Mouse (Mus musculus) intestine, embryonic 16.5 days (tissue): ENCODE measurements at regions not wholly inside any gene's neighbourhood (a gene's known extent, or its start where the extent isn't known, plus 50 kb on each side); places are given as distances from the start of the nearest gene placed in this dataset.
A peak's percentile ranks its signal among the peaks of the same experiment; 100 is the strongest.

Source experiments
- ATAC-seq: fragments of 200-750 bp; cut with Nextera tagmentation; 2 replicates; pipeline ENCODE4 v1.8.0; 2017; ENCODE audit warnings: moderate TSS enrichment, moderate library complexity
- H3K27ac ChIP-seq: fragments of 300-500 bp; sonication (generic); 2 replicates; pipeline ENCODE4 v1.5.1; 2014; ENCODE audit warnings: mild to moderate bottlenecking, low read length
- H3K27me3 ChIP-seq: fragments of 300-500 bp; sonication (generic); replicated peaks from 2 replicates; pipeline ENCODE4 v1.6.1; 2014; ENCODE audit warnings: low read length, control low read depth, mixed read lengths; ENCODE audit not compliant: control insufficient read depth, insufficient read depth
- H3K36me3 ChIP-seq: fragments of 300-500 bp; sonication (generic); 2 replicates; pipeline ENCODE4 v1.6.1; 2014; ENCODE audit warnings: low read length, control low read depth; ENCODE audit not compliant: control insufficient read depth, insufficient read depth
- H3K4me1 ChIP-seq: fragments of 300-500 bp; sonication (generic); 2 replicates; pipeline ENCODE4 v1.6.1; 2014; ENCODE audit warnings: low read length, control low read depth, mixed read lengths; ENCODE audit not compliant: control insufficient read depth, insufficient read depth
- H3K4me2 ChIP-seq: fragments of 300-500 bp; sonication (generic); 2 replicates; pipeline ENCODE4 v1.6.1; 2014; ENCODE audit warnings: low read depth, low read length, control low read depth
- H3K4me3 ChIP-seq: fragments of 300-500 bp; sonication (generic); 2 replicates; pipeline ENCODE4 v1.5.1; 2014; ENCODE audit warnings: mild to moderate bottlenecking, low read length
- H3K9ac ChIP-seq: fragments of 300-500 bp; sonication (generic); 2 replicates; pipeline ENCODE4 v1.6.1; 2014; ENCODE audit warnings: low read depth, low read length
- H3K9me3 ChIP-seq: fragments of 300-500 bp; sonication (generic); 2 replicates; pipeline ENCODE4 v1.6.1; 2016; ENCODE audit warnings: low read length, control low read depth; ENCODE audit not compliant: control insufficient read depth
- WGBS: fragments of 180-500 bp; shearing (Covaris S2); extraction: QIAGEN DNeasy Blood & Tissue Kit; methylation state at CpG from one replicate; pipeline ENCODE4 v1.1.7; 2014; 5-methylcytosine and 5-hydroxymethylcytosine counted together

DNA sequence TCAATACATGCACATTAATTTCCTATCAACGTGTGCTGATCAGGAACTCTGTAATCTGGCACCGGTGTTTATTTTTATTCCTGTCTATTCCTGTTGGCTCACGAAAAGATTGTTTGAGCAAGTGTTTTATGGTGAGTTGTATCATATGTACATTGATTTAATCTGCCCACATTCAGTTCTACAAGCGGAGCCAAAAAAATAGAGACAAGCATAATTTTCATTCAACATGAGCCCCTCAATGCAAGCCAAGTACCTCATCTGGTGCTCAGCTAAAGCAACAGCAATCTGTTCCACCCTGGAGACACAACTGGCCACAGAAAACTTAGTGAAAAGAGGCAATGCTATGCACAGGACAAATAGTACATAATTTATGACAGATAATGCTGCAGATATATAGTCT is 147.6 kb downstream of the Fam84b start:
- no peak overlapping the region for H3K9ac ChIP-seq
- no peak overlapping the region for H3K4me3 ChIP-seq
- H3K27me3 ChIP-seq: no peaks in the 10 kb centered on the region
- no peak overlapping the region for H3K4me2 ChIP-seq
- H3K27ac ChIP-seq: no peak overlapping the region
- no peaks in the 10 kb centered on the region for H3K9me3 ChIP-seq
- ATAC-seq: no peak
- no peaks in the 10 kb centered on the region for H3K4me1 ChIP-seq
- no peaks in the 10 kb centered on the region for H3K36me3 ChIP-seq
- 70% methylated on average over 4 of the region's 4 CpGs for WGBS

DNA sequence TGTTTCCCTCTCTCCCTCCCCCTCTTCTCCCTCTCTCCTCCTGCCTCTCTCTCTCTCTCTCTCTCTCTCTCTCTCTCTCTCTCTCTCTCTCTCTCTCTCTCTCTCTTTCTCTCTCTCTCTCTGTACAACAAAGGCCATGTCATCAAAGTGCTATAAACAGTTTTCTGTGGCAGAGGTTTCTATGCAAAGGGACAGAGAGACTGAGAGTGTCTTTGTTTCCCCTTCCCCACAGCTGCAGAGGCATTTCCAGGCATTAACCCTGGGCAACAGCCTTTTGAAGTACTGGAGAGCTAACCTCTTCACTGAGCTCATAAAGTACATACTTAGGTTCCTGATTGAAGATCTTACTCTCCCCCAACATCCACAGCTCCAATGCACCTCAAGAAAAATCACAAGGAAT is 152.3 kb downstream of the Fam84b start:
- no peak for ATAC-seq
- no peak overlapping the region for H3K4me2 ChIP-seq
- no peaks in the 10 kb centered on the region for H3K9me3 ChIP-seq
- H3K9ac ChIP-seq: no peak overlapping the region
- H3K4me3 ChIP-seq: no peak overlapping the region
- no peak overlapping the region for H3K27ac ChIP-seq
- H3K27me3 ChIP-seq: no peaks in the 10 kb centered on the region
- no peaks in the 10 kb centered on the region for H3K4me1 ChIP-seq
- no peaks in the 10 kb centered on the region for H3K36me3 ChIP-seq

DNA sequence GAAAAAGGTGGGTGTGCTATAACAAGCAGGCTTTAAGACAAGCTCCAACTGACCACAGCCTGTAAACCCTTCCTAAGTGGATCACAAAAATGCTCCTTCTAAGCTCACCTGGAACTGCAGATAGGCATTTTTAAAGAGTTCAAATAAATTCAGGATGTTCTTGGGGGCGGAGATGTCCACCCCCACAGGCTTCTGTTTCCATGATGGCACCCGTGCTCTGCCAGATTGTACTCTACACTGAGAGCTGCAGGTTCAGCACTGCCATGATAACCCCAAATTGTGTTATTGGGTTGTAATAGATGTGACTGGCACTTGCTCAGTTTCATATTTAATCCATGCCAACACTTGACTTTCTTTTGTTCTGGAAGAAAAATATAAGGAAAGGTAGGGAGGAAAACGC is 158.8 kb downstream of the Fam84b start:
- no peaks in the 10 kb centered on the region for H3K27me3 ChIP-seq
- ATAC-seq: no peak
- no peak overlapping the region for H3K4me3 ChIP-seq
- H3K27ac ChIP-seq: no peak overlapping the region
- H3K36me3 ChIP-seq: no peaks in the 10 kb centered on the region
- H3K4me1 ChIP-seq: no peaks in the 10 kb centered on the region
- no peak overlapping the region for H3K9ac ChIP-seq
- H3K4me2 ChIP-seq: no peak overlapping the region
- 93% methylated on average over 3 of the region's 3 CpGs for WGBS
- H3K9me3 ChIP-seq: no peaks in the 10 kb centered on the region

DNA sequence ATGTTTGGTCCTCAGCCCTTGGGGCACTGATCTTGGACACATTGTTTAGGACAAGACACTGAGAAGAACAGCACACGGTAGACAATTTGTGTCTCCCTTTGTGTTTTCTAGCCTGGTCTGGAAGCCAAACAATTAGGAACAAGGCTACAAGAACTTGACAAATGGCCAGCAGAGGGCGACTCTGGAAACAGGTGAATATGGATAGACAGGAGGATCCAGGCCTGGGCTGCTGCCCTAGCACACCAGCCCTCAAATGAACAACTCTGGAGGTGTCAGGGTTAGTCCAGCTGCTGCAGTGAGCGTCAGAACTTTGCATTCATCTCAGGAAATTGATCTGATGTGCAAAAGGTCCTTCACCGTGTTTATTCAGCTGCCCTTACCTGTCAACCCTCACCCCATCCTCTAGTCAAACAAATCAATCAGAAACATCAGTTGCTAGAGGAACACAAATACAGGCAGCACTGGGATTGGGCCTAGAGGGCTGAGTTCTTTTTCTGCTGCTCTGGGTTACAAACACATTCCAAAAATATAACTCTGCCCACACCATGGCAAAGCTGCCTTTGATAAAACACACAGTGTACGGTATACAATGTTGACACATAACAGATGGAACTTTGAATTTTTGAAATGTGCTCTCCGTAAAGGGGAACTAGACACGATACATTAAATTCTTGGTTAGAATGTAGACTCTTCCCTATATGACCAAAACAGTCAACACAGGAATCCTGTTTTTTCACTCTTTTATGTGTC is 159.7 kb downstream of the Fam84b start:
- WGBS: 60% methylated on average over 7 of the region's 7 CpGs
- no peak for ATAC-seq
- Histone ChIP-seq H3K9me3 (no peaks in the 10 kb centered on the region), H3K4me3 (no peak overlapping the region), H3K27me3 (no peaks in the 10 kb centered on the region), H3K27ac (no peak overlapping the region), H3K36me3 (no peaks in the 10 kb centered on the region), H3K4me2 (no peak overlapping the region), H3K4me1 (no peaks in the 10 kb centered on the region), H3K9ac (no peak overlapping the region)

DNA sequence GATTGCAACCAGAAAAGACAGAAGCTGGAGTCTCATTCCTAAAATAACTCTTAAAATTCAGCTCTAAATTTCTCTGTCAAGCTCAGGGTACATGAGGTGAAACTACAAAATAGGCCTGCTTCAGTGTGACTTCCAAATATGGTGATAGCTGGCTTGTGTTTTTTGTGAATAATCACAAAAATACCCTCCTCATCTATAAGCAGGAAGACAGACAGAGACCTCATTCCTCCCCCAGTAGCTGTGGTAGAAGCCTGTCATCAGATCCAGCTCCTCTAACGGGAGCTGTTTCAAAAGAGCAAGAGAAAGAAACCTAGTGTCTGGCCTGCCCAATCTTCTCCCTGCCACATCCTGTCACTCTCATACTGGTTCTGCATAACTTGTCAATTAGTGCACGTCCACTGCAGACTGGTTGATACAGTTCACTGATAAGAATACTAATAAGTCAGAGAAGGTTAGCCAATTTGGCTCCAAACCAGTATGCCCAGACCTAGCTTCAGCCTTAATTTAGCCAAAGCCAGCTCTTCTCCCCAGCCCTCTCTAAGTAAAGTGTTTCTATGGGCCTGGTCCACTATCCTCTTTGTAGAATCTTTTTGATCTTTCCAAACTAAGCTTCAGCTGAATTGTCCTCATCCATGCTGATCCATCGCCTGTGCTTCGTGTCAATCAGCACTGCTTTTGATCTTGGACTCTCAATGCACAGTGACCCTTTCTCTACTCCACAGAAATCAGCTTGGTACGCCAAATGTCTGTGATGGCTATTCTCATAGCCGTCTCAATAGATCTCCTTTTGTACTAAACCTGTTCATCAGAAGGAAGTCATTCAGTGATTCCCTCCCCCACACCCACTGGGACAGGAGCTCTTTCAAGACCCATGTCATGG is 160.6 kb downstream of the Fam84b start:
- Histone ChIP-seq H3K9me3 (no peaks in the 10 kb centered on the region), H3K4me3 (no peak overlapping the region), H3K36me3 (no peaks in the 10 kb centered on the region), H3K27ac (no peak overlapping the region), H3K9ac (no peak overlapping the region), H3K27me3 (no peaks in the 10 kb centered on the region), H3K4me2 (no peak overlapping the region), H3K4me1 (no peaks in the 10 kb centered on the region)
- 71% methylated on average over 6 of the region's 6 CpGs for WGBS
- ATAC-seq: no peak

DNA sequence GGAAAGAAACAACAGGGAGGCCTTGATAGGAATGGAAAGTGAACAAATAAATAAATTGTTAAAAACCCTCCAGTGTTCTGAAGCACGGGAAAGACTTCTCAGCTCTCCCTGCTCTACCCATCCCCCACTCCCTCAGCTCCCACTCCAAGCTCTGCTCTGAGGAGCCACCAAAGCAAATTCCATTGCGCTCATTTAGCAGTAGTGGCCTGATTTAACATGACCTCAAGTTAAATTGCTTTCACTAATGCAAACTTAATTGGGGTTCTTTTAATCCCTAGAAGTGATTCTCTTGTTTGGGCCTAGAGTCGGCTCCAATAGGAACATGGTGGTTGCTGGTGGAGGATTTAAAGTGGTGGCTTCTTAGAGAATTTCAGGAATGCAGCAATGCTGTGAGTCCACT is 161.4 kb downstream of the Fam84b start:
- Histone ChIP-seq H3K27me3 (no peaks in the 10 kb centered on the region), H3K27ac (no peak overlapping the region), H3K4me1 (no peaks in the 10 kb centered on the region), H3K9ac (no peak overlapping the region), H3K9me3 (no peaks in the 10 kb centered on the region), H3K4me3 (no peak overlapping the region), H3K36me3 (no peaks in the 10 kb centered on the region), H3K4me2 (no peak overlapping the region)
- no peak for ATAC-seq
- 51% methylated on average over 3 of the region's 3 CpGs for WGBS

DNA sequence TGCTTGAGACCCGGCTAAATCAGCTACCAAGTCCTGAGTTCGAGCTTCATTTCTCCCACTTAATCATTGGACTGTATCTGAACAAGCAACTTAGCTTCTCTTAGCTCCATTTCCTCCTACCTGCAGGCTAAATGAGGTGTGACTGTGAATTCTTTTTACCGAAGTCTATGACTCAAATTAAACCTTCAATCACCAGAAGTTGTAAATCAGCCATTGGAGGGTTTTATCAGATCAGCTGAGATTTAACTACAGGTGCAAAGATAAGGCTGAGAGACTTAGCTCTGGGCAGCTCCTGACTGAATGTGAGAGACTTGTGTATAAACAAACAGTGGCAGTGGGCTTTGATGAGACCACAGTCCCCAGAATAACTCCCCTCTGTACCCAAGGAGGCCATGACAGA is 176.2 kb downstream of the Fam84b start:
- no peaks in the 10 kb centered on the region for H3K9me3 ChIP-seq
- H3K4me2 ChIP-seq: no peak overlapping the region
- no peak overlapping the region for H3K9ac ChIP-seq
- H3K4me1 ChIP-seq: no peaks in the 10 kb centered on the region
- ATAC-seq: peak; percentile 52; the same call in 1 of the 2 replicates
- no peak overlapping the region for H3K27ac ChIP-seq
- H3K27me3 ChIP-seq: no peaks in the 10 kb centered on the region
- H3K36me3 ChIP-seq: no peaks in the 10 kb centered on the region
- 65% methylated on average over 3 of the region's 3 CpGs for WGBS
- no peak overlapping the region for H3K4me3 ChIP-seq

DNA sequence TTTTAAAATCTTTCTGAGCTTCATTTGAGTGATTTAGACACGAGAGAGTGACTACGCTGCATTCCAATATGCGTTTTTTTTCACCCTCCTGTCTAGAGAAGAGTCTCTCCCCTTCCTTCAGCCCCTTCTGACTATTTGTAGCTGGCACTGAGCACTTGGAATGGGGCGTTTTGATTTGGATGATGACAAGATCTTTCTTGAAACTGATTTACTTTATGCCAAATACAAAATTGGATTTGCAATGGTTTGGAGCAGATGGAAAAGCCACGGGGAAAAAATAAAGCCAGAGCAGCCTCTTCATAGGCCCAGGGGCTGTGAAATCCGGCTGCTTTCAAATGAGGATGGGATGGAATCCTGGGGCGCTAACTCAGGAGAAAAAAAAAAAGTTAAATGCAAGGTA is 196.0 kb downstream of the Fam84b start:
- Histone ChIP-seq H3K9me3 (no peaks in the 10 kb centered on the region), H3K27me3 (no peaks in the 10 kb centered on the region), H3K9ac (no peak overlapping the region), H3K4me1 (no peaks in the 10 kb centered on the region), H3K4me2 (no peak overlapping the region), H3K4me3 (no peak overlapping the region), H3K36me3 (no peaks in the 10 kb centered on the region), H3K27ac (no peak overlapping the region)
- 71% methylated on average over 7 of the region's 7 CpGs for WGBS
- ATAC-seq: no peak

DNA sequence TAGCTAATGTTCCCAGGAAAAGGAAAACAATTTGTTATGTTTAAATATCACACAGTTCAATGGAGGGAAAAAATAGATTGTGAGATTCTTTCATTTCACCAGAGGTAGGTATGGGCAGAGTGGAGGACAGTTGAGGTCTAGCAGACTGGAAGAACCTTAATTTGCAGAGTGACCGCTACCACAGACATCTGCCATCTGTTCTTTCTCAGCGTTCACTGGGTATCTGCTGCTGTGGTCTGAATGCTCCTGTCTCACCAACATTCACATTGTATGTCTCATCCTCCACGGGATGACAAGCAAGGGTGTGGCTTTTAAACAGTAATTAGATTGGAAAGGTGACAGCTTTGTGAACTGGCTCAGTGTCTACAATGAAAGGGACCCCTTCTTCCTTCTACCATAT is 198.5 kb downstream of the Fam84b start:
- H3K9ac ChIP-seq: no peak overlapping the region
- no peak for ATAC-seq
- H3K4me3 ChIP-seq: no peak overlapping the region
- no peaks in the 10 kb centered on the region for H3K4me1 ChIP-seq
- no peaks in the 10 kb centered on the region for H3K36me3 ChIP-seq
- H3K27me3 ChIP-seq: no peaks in the 10 kb centered on the region
- H3K4me2 ChIP-seq: no peak overlapping the region
- H3K27ac ChIP-seq: no peak overlapping the region
- H3K9me3 ChIP-seq: no peaks in the 10 kb centered on the region
- WGBS: 65% methylated on average over 3 of the region's 3 CpGs
